Mouse (Mus musculus) bone marrow, adult 2 months (tissue): ENCODE measurements around the gene Qser1. TPM values are rescaled to one million over a fixed set of nuclear protein-coding genes. Genes with fewer than 3 reads are reported as not detected.

Experiments
- H3K27ac ChIP-seq: fragments of 200-500 bp; 2 replicates; pipeline ENCODE4 v1.5.1; 2012; ENCODE audit warnings: low read depth, mild to moderate bottlenecking, control low read depth, inconsistent platforms, low read length; ENCODE audit not compliant: control insufficient read depth, poor library complexity, insufficient read depth
- H3K4me1 ChIP-seq: fragments of 200-500 bp; 2 replicates; pipeline ENCODE4 v1.6.1; 2011; ENCODE audit warnings: low read length; ENCODE audit not compliant: control insufficient read depth, insufficient read depth
- H3K4me3 ChIP-seq: fragments of 200-500 bp; replicated peaks from 2 replicates; pipeline ENCODE3; 2011; ENCODE audit warnings: mild to moderate bottlenecking, low read depth, low read length, control low read depth; ENCODE audit not compliant: control insufficient read depth
- CTCF ChIP-seq: fragments of 200-500 bp; IDR thresholded peaks from 2 replicates; pipeline ENCODE4 v1.5.1; 2011; ENCODE audit warnings: low read length, control low read depth; ENCODE audit not compliant: control insufficient read depth, insufficient read depth
- POLR2A ChIP-seq: fragments of 200-500 bp; IDR thresholded peaks from 2 replicates; pipeline ENCODE4 v1.6.1; 2011; ENCODE audit warnings: low read depth, mild to moderate bottlenecking, control low read depth, low read length, borderline replicate concordance; ENCODE audit not compliant: control insufficient read depth
- WGBS: fragments of 180-500 bp; shearing (Covaris S2); methylation state at CpG from one replicate; pipeline ENCODE4 v1.1.7; 2018; 5-methylcytosine and 5-hydroxymethylcytosine counted together
- polyA plus RNA-seq: library from polyadenylated mRNA; stranded (reverse); fragments of >200 nt; gene quantifications from 2 replicates; pipeline ENCODE4 v1.2.4, GENCODE M21; 2011; ENCODE audit warnings: low replicate concordance; ENCODE audit not compliant: missing spikeins, insufficient read depth, insufficient read length

Gene Qser1
- polyA plus RNA-seq, 1 experiment, result 2.8 TPM

- peak within 1 kb of the TSS; percentile 25 for H3K4me3 ChIP-seq
- no peak within 1 kb of the TSS for H3K27ac ChIP-seq
- 1% methylated on average over 31 of the region's 31 CpGs for WGBS
- H3K4me1 ChIP-seq, result no peaks in the 10 kb centered on the region
- TF ChIP-seq POLR2A (no peak), CTCF (no peak)
Observed at GRCm38 (mm10) chr2:104742741-104743064, 73.9 kb downstream of the Qser1 start, which contains the start of gene Depdc7. Gene Depdc7, minus strand, starts transcription at chr2:104742878.

- WGBS, result 9% methylated on average over 46 of the region's 46 CpGs
- Histone ChIP-seq H3K4me3 (peak overlapping the region; percentile 25), H3K4me1 (no peaks in the 10 kb centered on the region), H3K27ac (no peak overlapping the region)
- no peak for TF ChIP-seq CTCF
- TF ChIP-seq POLR2A, result no peak
Observed at GRCm38 (mm10) chr2:104741896-104742740, 74.4 kb downstream of the Qser1 start.

- TF ChIP-seq POLR2A, result no peak
- TF ChIP-seq CTCF, result no peak
- WGBS, result 79% methylated on average over 7 of the region's 7 CpGs
- H3K4me3 ChIP-seq, result no peak overlapping the region
Observed at GRCm38 (mm10) chr2:104741015-104741758, 75.4 kb downstream of the Qser1 start.

GRCm38 (mm10) chr2:104740248-104740949 is 76.2 kb downstream of the Qser1 start:
- TF ChIP-seq CTCF (no peak), POLR2A (no peak)
- 73% methylated on average over 7 of the region's 7 CpGs for WGBS
- H3K4me3 ChIP-seq, result no peak overlapping the region

More at GRCm38 (mm10) chr2:104741015-104741758, 75.4 kb downstream of the Qser1 start:
- H3K4me1 ChIP-seq, result no peaks in the 10 kb centered on the region
- no peak overlapping the region for H3K27ac ChIP-seq

GRCm38 (mm10) chr2:104739691-104740090 is 76.9 kb downstream of the Qser1 start:
- TF ChIP-seq CTCF (no peak), POLR2A (no peak)
- WGBS, result 74% methylated on average over 2 of the region's 2 CpGs
- no peak overlapping the region for H3K4me3 ChIP-seq
- H3K4me1 ChIP-seq, result no peaks in the 10 kb centered on the region
- no peak overlapping the region for H3K27ac ChIP-seq

More at GRCm38 (mm10) chr2:104740248-104740949, 76.2 kb downstream of the Qser1 start:
- no peaks in the 10 kb centered on the region for H3K4me1 ChIP-seq
- no peak overlapping the region for H3K27ac ChIP-seq

- Histone ChIP-seq H3K4me1 (peaks cover 1% of the 10 kb centered on the region), H3K27ac (no peak overlapping the region), H3K4me3 (no peak overlapping the region)
- TF ChIP-seq CTCF (no peak), POLR2A (no peak)
- WGBS, result 74% methylated on average over 7 of the region's 7 CpGs
Observed at GRCm38 (mm10) chr2:104736241-104736640, 80.3 kb downstream of the Qser1 start.

GRCm38 (mm10) chr2:104732562-104733256 is 83.9 kb downstream of the Qser1 start:
- WGBS, result 45% methylated on average over 7 of the region's 7 CpGs
- no peak overlapping the region for H3K4me3 ChIP-seq
- H3K4me1 ChIP-seq, result peaks cover 1% of the 10 kb centered on the region
- TF ChIP-seq CTCF (no peak), POLR2A (no peak)
- H3K27ac ChIP-seq, result no peak overlapping the region
